Mouse (Mus musculus): ENCODE measurements around the gene Cep55. TPM values are rescaled to one million over a fixed set of nuclear protein-coding genes. Genes with fewer than 3 reads are reported as not detected.

Cep55 gene
- polyA plus RNA-seq, 2 experiments from 2014 or later = 2.0 to 4.4 TPM

DNA sequence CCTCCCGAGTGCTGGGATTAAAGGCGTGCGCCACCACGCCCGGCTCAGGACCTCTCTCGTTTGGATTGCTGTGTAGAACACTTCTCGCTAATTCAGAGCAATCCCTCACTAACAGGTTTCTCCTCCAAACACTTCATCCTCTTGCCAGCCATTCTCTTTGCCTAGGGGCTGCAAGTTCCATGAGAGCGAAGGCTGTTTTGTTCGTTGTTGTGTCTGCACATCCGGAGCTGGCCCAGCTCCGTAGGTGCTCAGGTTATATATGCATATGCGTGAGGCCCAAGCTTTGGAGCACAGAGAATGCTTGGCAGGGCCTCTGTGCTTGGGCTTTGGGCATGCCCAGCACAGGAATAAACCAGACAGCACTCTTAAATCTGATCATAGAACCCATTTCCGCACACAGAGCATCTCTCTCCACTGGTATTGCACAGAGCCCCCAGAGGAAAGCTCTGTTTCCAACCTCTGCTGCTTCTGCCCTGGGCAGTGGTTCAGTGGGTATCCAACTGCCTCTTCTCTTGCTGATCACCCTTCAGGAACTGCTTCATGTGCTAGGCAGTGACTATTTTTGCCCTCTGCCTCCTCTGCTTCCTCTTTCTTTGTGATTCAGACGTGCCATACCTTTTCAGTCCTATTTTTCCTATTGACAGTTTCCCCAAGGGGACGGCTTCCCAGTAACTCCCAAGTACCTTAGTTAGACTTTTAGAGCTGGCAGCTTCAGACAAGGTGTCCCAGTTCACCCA lies 54.9 kb downstream of the Cep55 start:
- ATAC-seq = no peak

- no peak for ATAC-seq
Observed at GRCm38 (mm10) chr19:38111056-38111455, 56.2 kb downstream of the Cep55 start.

GRCm38 (mm10) chr19:38112575-38112974 lies 57.8 kb downstream of the Cep55 start:
- no peak for ATAC-seq

- ATAC-seq = no peak
Observed at GRCm38 (mm10) chr19:38114834-38115491, 60.2 kb downstream of the Cep55 start.

DNA sequence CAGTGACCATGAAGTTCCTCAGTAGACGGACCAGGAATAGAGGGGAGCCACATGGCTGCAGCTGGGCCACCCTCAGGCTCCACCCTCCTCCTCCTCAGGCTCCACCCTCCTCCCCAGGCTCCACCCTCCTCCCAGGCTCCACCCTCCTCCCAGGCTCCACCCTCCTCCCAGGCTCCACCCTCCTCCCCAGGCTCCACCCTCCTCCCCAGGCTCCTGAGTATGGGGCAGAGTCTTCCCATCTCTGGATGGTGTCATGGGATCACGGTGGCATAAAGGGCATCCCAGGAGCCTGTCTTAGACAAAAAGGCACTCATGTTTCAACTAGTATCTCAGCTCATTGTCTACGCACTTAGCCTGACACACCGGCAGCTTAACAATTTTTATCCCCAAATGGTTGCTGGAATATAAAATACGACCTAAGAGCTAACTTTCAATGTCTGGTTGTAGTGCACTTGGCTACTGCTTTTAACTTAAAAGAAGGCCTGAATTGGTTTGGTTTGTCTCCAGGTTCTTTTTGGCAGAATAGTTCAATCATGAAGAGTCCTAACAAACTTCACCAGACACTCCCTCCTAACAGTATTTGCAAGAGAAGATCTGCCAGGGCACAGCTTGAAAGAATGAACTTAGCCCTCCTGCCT lies 65.4 kb downstream of the Cep55 start:
- no peak for ATAC-seq

DNA sequence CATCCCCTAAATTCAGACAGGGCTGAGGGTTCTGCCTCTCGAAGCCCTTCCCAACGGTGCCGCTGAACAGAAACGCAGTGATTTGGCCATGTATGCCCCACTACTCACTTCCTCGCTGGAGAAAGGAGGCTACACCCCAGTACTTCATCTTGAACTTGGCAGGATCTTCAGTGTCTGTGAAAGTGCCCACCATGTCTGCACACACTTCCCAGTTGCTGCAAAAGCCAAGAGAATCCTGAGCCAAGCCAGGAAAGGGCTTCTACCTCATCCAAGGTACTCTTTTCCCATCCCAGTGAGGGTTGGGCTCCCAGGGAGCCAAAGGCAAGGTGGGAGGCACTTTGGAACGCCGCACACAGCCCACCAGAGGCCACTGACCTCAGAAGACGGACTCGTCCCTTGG lies 69.1 kb downstream of the Cep55 start:
- ATAC-seq = no peak

Other genes with a start within 250 kb of the Cep55 start
- under 1 TPM; 0.56 to 0.94 TPM for gene Myof, start 11.4 kb upstream of the Cep55 start, polyA plus RNA-seq (2017; shearing (Covaris generic))
- not detected for gene Ffar4, start 42.1 kb downstream of the Cep55 start, polyA plus RNA-seq (2017; shearing (Covaris generic))
- gene Rbp4, start 70.3 kb downstream of the Cep55 start, polyA plus RNA-seq (2017; shearing (Covaris generic)) = not detected
- not detected for gene Pde6c, start 77.8 kb downstream of the Cep55 start, polyA plus RNA-seq (2017; shearing (Covaris generic))
- gene Fra10ac1, start 169.1 kb downstream of the Cep55 start, polyA plus RNA-seq (2017; shearing (Covaris generic)) = 10 to 100 TPM; 29.8 to 33.4 TPM
- gene Lgi1, start 209.5 kb downstream of the Cep55 start, polyA plus RNA-seq (2017; shearing (Covaris generic)) = under 1 TPM; 0.27 to 0.28 TPM